Mouse (Mus musculus): ENCODE results near the gene Macrod2.

DNA sequence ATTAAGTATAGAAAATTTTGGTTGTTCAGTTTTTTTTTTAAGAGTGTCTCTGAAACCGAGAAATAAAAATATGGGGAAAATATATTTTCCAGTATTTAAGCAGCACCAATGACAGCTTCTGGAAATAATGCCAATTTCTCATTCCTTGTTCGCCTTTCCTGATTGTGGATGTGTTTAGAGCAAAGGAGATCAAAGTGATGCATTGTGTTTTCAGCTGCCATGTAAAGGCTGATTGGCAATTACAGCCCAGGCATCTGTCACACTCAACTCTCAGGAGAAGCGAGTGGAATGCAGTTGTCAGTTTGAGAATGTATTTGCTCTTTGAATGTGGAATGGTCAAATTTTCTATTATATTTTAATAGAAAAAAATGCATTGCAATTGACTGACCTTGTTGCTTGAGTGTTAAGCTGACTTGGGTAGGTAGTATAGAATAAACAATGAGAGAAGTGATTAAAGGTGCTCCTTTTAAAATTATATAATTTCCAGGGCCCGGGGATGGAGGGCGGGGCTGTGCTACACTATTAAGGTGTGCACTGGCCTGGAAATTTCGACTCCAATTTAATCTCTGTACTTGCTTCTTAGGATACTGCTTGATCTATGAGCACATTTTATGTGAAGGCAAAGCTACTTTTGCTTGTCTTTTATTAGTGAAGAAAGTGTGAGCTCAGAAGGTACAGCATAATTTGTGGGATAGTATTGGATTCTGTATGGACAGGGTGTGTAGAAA, 629.4 kb downstream of the Macrod2 start:
- TF ChIP-seq POLR2A (IDR thresholded peaks at IDR 0.05; ENCODE audit: control insufficient read depth, low read depth, low read length) (no peak), CTCF (IDR thresholded peaks at IDR 0.05; ENCODE audit: control insufficient read depth, insufficient read depth, insufficient replicate concordance, low read depth, low read length) (no peak)

Measured in testis, adult 2 months (tissue).